ENCODE assay signal across 15 mouse cellular contexts in the genomic region with DNA sequence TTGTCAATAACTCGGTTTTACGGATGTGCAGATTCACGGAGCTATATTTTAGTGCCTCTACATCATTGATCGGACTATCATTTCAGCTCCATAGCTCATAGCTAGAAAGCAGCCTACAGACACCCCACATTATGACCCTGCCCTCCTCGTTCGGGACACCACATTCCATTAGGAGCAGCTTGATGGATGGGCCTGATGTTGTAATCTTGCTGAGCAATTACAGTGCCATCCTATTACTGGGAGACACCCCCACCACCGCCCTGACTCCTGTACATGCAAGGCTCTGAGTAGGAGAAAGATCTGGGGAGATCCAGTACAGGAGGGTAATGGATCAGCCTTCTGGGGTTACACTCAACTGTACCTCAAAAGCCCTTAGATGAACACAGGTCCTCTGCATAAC.
"Had no signal": no experiment of that assay in that cellular context is flagged by ENCODE, and none has a peak within 500 bp of the region (broad histone marks: within the 10 kb centered on the region; RNA-seq: fewer than 3 reads in every experiment).

No protein-coding gene starts in this region.

- H3K9me3 ChIP-seq: limb, embryonic 12.5 days had no signal

- H3K4me3 ChIP-seq: limb, embryonic 12.5 days had no signal

- H3K27ac ChIP-seq: limb, embryonic 12.5 days; liver, embryonic 14.5 days had no signal

- H3K36me3 ChIP-seq: limb, embryonic 12.5 days had no signal

- DNase-seq: kidney, postnatal 36 days; layer of hippocampus, adult 9-11 months; liver; lung, adult 2 months; lung, postnatal 4 days; retina, postnatal 1 day; right cerebral cortex, postnatal 4 days; spleen, adult 18-20 months; thymus, adult 18-20 months; thymus, postnatal 14 days had no signal

- H3K9ac ChIP-seq: limb, embryonic 12.5 days; liver, embryonic 14.5 days had no signal

- H3K4me2 ChIP-seq: limb, embryonic 12.5 days; midbrain, embryonic 11.5 days had no signal

- ATAC-seq: lung, postnatal 0 days; midbrain, embryonic 16.5 days had no signal
